Mouse (Mus musculus): Measurements from ENCODE around the gene D10Wsu102e. TPM values are rescaled to one million over a fixed set of nuclear protein-coding genes. Genes with fewer than 3 reads are reported as not detected.
A peak's percentile ranks its signal among the peaks of the same experiment; 100 is the strongest.
"Not testable (repeated sequence)": the region's sequence is repeated elsewhere in the genome, so short reads cannot be mapped to it uniquely, and the experiment has no call there.

Gene D10Wsu102e
- polyA plus RNA-seq, 1 experiment from 2014 or later: 0.58 TPM

- peaks cover 12% of the 10 kb centered on the region for H3K4me1 ChIP-seq (replicated peaks; ENCODE audit: control insufficient read depth, insufficient read depth, low read length)
- H3K4me2 ChIP-seq (ENCODE audit: low read depth, low read length): no peak overlapping the region
- 71% methylated on average over 12 of the region's 12 CpGs for WGBS
- ATAC-seq (ENCODE audit: low read depth): no peak
- no peak overlapping the region for H3K4me3 ChIP-seq (ENCODE audit: low read length)
- H3K36me3 ChIP-seq (ENCODE audit: control insufficient read depth, insufficient read depth, low read length): no peaks in the 10 kb centered on the region
- H3K9ac ChIP-seq (ENCODE audit: low read length): no peak overlapping the region
- H3K27ac ChIP-seq (ENCODE audit: low read length): no peak overlapping the region
- no peaks in the 10 kb centered on the region for H3K27me3 ChIP-seq (ENCODE audit: control insufficient read depth, insufficient read depth, low read depth, low read length)
- H3K9me3 ChIP-seq (ENCODE audit: control insufficient read depth, low read length): no peaks in the 10 kb centered on the region
Measured at GRCm38 (mm10) chr10:83356416-83356815, 3.6 kb upstream of the D10Wsu102e start.

- H3K27ac ChIP-seq (ENCODE audit: low read length): peak overlapping the region; percentile 72
- peak overlapping the region; percentile 91 for H3K4me3 ChIP-seq (ENCODE audit: low read length)
- no peak for ATAC-seq (ENCODE audit: low read depth)
- H3K9ac ChIP-seq (ENCODE audit: low read length): peak overlapping the region; percentile 54
- peak overlapping the region; percentile 76 for H3K4me2 ChIP-seq (ENCODE audit: low read depth, low read length)
- 83% methylated on average over 4 of the region's 4 CpGs for WGBS
- no peaks in the 10 kb centered on the region for H3K9me3 ChIP-seq (ENCODE audit: control insufficient read depth, low read length)
- peaks cover 11% of the 10 kb centered on the region; the same call in 1 of the 2 replicates for H3K4me1 ChIP-seq (replicated peaks; ENCODE audit: control insufficient read depth, insufficient read depth, low read length)
- H3K27me3 ChIP-seq (ENCODE audit: control insufficient read depth, insufficient read depth, low read depth, low read length): no peaks in the 10 kb centered on the region
- H3K36me3 ChIP-seq (ENCODE audit: control insufficient read depth, insufficient read depth, low read length): peaks cover 7% of the 10 kb centered on the region; the same call in 1 of the 2 replicates
Measured at GRCm38 (mm10) chr10:83359451-83359850, 570 bp upstream of the D10Wsu102e start.

GRCm38 (mm10) chr10:83360356-83360755, 335 bp downstream of the D10Wsu102e start:
- H3K9ac ChIP-seq (ENCODE audit: low read length): peak overlapping the region; percentile 88
- peaks cover 11% of the 10 kb centered on the region; the same call in 1 of the 2 replicates for H3K36me3 ChIP-seq (ENCODE audit: control insufficient read depth, insufficient read depth, low read length)
- peak overlapping the region; percentile 82 for H3K27ac ChIP-seq (ENCODE audit: low read length)
- under 1% methylated on average over 40 of the region's 40 CpGs for WGBS
- peaks cover 11% of the 10 kb centered on the region; the same call in 1 of the 2 replicates for H3K4me1 ChIP-seq (replicated peaks; ENCODE audit: control insufficient read depth, insufficient read depth, low read length)
- H3K27me3 ChIP-seq (ENCODE audit: control insufficient read depth, insufficient read depth, low read depth, low read length): no peaks in the 10 kb centered on the region
- H3K9me3 ChIP-seq (ENCODE audit: control insufficient read depth, low read length): no peaks in the 10 kb centered on the region
- H3K4me3 ChIP-seq (ENCODE audit: low read length): peak overlapping the region; percentile 91
- ATAC-seq (ENCODE audit: low read depth): peak; percentile 70
- H3K4me2 ChIP-seq (ENCODE audit: low read depth, low read length): peak overlapping the region; percentile 76

- H3K4me2 ChIP-seq (ENCODE audit: low read depth, low read length): peak overlapping the region; percentile 76; the same call in 1 of the 2 replicates
- H3K27ac ChIP-seq (ENCODE audit: low read length): no peak overlapping the region
- no peak overlapping the region for H3K9ac ChIP-seq (ENCODE audit: low read length)
- peaks cover 11% of the 10 kb centered on the region; the same call in 1 of the 2 replicates for H3K4me1 ChIP-seq (replicated peaks; ENCODE audit: control insufficient read depth, insufficient read depth, low read length)
- H3K9me3 ChIP-seq (ENCODE audit: control insufficient read depth, low read length): no peaks in the 10 kb centered on the region
- no peak overlapping the region; the same call in 1 of the 2 replicates for H3K4me3 ChIP-seq (ENCODE audit: low read length)
- H3K36me3 ChIP-seq (ENCODE audit: control insufficient read depth, insufficient read depth, low read length): peaks cover 21% of the 10 kb centered on the region; the same call in 1 of the 2 replicates
- H3K27me3 ChIP-seq (ENCODE audit: control insufficient read depth, insufficient read depth, low read depth, low read length): no peaks in the 10 kb centered on the region
- WGBS: 49% methylated on average over 5 of the region's 5 CpGs
- ATAC-seq (ENCODE audit: low read depth): no peak
Measured at GRCm38 (mm10) chr10:83361643-83362382, 1.8 kb downstream of the D10Wsu102e start.

GRCm38 (mm10) chr10:83363451-83363850, 3.4 kb downstream of the D10Wsu102e start:
- H3K9ac ChIP-seq (ENCODE audit: low read length): no peak overlapping the region
- peaks cover 11% of the 10 kb centered on the region; the same call in 1 of the 2 replicates for H3K4me1 ChIP-seq (replicated peaks; ENCODE audit: control insufficient read depth, insufficient read depth, low read length)
- no peaks in the 10 kb centered on the region for H3K9me3 ChIP-seq (ENCODE audit: control insufficient read depth, low read length)
- no peak for ATAC-seq (ENCODE audit: low read depth)
- no peak overlapping the region for H3K4me3 ChIP-seq (ENCODE audit: low read length)
- no peak overlapping the region for H3K27ac ChIP-seq (ENCODE audit: low read length)
- H3K36me3 ChIP-seq (ENCODE audit: control insufficient read depth, insufficient read depth, low read length): peaks cover 30% of the 10 kb centered on the region
- H3K4me2 ChIP-seq (ENCODE audit: low read depth, low read length): no peak overlapping the region
- WGBS: 87% methylated on average over 8 of the region's 8 CpGs
- H3K27me3 ChIP-seq (ENCODE audit: control insufficient read depth, insufficient read depth, low read depth, low read length): no peaks in the 10 kb centered on the region

- peaks cover 38% of the 10 kb centered on the region for H3K36me3 ChIP-seq (ENCODE audit: control insufficient read depth, insufficient read depth, low read length)
- 47% methylated on average over 5 of the region's 5 CpGs for WGBS
- no peak for ATAC-seq (ENCODE audit: low read depth)
Measured at GRCm38 (mm10) chr10:83368918-83369317, 8.9 kb downstream of the D10Wsu102e start.

GRCm38 (mm10) chr10:83374045-83374656, 14.1 kb downstream of the D10Wsu102e start:
- 53% methylated on average over 3 of the region's 3 CpGs for WGBS
- Histone ChIP-seq H3K4me1 (replicated peaks; ENCODE audit: control insufficient read depth, insufficient read depth, low read length) (peaks cover 16% of the 10 kb centered on the region), H3K4me2 (ENCODE audit: low read depth, low read length) (no peak overlapping the region), H3K27ac (ENCODE audit: low read length) (peak overlapping the region; percentile 64), H3K36me3 (ENCODE audit: control insufficient read depth, insufficient read depth, low read length) (peaks cover 7% of the 10 kb centered on the region), H3K9me3 (ENCODE audit: control insufficient read depth, low read length) (no peaks in the 10 kb centered on the region), H3K4me3 (ENCODE audit: low read length) (no peak overlapping the region), H3K9ac (ENCODE audit: low read length) (no peak overlapping the region), H3K27me3 (ENCODE audit: control insufficient read depth, insufficient read depth, low read depth, low read length) (no peaks in the 10 kb centered on the region)
- peak; percentile 34 for ATAC-seq (ENCODE audit: low read depth)

More at GRCm38 (mm10) chr10:83368918-83369317, 8.9 kb downstream of the D10Wsu102e start:
- no peaks in the 10 kb centered on the region for H3K4me1 ChIP-seq (replicated peaks; ENCODE audit: control insufficient read depth, insufficient read depth, low read length)
- no peak overlapping the region for H3K9ac ChIP-seq (ENCODE audit: low read length)
- H3K4me2 ChIP-seq (ENCODE audit: low read depth, low read length): no peak overlapping the region
- H3K27me3 ChIP-seq (ENCODE audit: control insufficient read depth, insufficient read depth, low read depth, low read length): no peaks in the 10 kb centered on the region
- H3K27ac ChIP-seq (ENCODE audit: low read length): no peak overlapping the region
- no peaks in the 10 kb centered on the region for H3K9me3 ChIP-seq (ENCODE audit: control insufficient read depth, low read length)
- no peak overlapping the region for H3K4me3 ChIP-seq (ENCODE audit: low read length)

- H3K9ac ChIP-seq (ENCODE audit: low read length); ATAC-seq (ENCODE audit: low read depth); H3K9me3 ChIP-seq (ENCODE audit: control insufficient read depth, low read length); H3K27ac ChIP-seq (ENCODE audit: low read length); H3K27me3 ChIP-seq (ENCODE audit: control insufficient read depth, insufficient read depth, low read depth, low read length); H3K36me3 ChIP-seq (ENCODE audit: control insufficient read depth, insufficient read depth, low read length); H3K4me3 ChIP-seq (ENCODE audit: low read length); H3K4me2 ChIP-seq (ENCODE audit: low read depth, low read length): not testable (repeated sequence)
- peaks cover 16% of the 10 kb centered on the region for H3K4me1 ChIP-seq (replicated peaks; ENCODE audit: control insufficient read depth, insufficient read depth, low read length)
- WGBS: 84% methylated on average over 5 of the region's 5 CpGs
Measured at GRCm38 (mm10) chr10:83375458-83375857, 15.4 kb downstream of the D10Wsu102e start.

- 75% methylated on average over 8 of the region's 8 CpGs for WGBS
- Histone ChIP-seq H3K27ac (ENCODE audit: low read length) (no peak overlapping the region), H3K4me2 (ENCODE audit: low read depth, low read length) (no peak overlapping the region), H3K9me3 (ENCODE audit: control insufficient read depth, low read length) (no peaks in the 10 kb centered on the region), H3K9ac (ENCODE audit: low read length) (no peak overlapping the region), H3K4me1 (replicated peaks; ENCODE audit: control insufficient read depth, insufficient read depth, low read length) (peaks cover 16% of the 10 kb centered on the region), H3K27me3 (ENCODE audit: control insufficient read depth, insufficient read depth, low read depth, low read length) (no peaks in the 10 kb centered on the region), H3K36me3 (ENCODE audit: control insufficient read depth, insufficient read depth, low read length) (peaks cover 2% of the 10 kb centered on the region; the same call in 1 of the 2 replicates), H3K4me3 (ENCODE audit: low read length) (no peak overlapping the region)
- no peak for ATAC-seq (ENCODE audit: low read depth)
Measured at GRCm38 (mm10) chr10:83376911-83377682, 17.1 kb downstream of the D10Wsu102e start.
